Mouse (Mus musculus): ENCODE data around the gene 6030445D17Rik. TPM values are rescaled to one million over a fixed set of nuclear protein-coding genes. Genes with fewer than 3 reads are reported as not detected.

6030445D17Rik gene
- total RNA-seq (2018; cell fraction: chromatin; rRNA removed) = 1 to 10 TPM in 9 of 26 experiments, under 1 TPM in 5, not detected in 12; 0.51 to 4.7 (median 1.4) TPM
- under 1 TPM in 8 of 26 experiments, not detected in 18; 0.05 to 0.52 (median 0.11) TPM for total RNA-seq (2018; cell fraction: cytosol; rRNA removed)
- total RNA-seq (2018; cell fraction: nucleus; rRNA removed) = 10 to 100 TPM in 1 of 26 experiments, 1 to 10 TPM in 8, under 1 TPM in 7, not detected in 10; 0.42 to 12.2 (median 1.1) TPM
- polyA plus RNA-seq (2018) = 0.13 TPM in 1 of 3 replicates, not detected in the others

DNA sequence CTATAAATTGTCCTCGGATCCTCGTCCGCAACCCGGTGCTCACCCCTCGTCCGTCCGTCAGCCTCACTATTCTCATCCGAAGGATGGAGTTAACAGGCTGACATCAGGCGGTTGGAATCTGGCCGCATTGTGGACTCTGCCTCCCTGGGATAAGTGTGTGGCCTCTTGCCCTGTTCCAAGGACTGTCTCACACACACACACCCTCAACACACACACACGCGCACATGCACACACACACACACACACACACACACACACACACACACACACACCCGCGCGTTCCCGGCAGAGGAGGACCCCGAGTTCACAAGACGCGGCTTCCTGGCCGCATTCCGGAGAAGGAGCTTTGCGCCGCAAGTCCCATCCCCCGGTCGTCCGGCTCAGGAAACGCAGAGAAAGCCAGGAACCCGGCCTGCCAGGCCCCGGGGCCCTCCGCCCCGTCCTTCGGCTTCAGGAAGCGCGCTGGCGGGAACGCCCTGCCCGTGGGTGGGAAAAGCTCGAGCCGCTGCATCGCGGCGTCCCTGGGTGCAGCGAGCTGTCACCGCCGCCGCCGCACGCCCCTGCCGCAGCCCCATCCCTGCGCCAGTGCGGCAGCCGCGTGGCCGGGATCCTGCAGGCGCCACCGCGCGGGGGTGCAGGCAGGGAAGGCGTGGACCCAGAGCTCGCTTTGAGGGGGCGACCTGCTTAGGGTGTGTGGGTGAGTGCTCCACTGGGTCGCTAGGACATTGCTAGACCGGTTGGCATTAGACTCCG is at the start of gene 6030445D17Rik:
6030445D17Rik (plus strand) TSS at position 165 of the 753 bp plus-strand sequence.
- Histone ChIP-seq H3K27ac (no peak within 1 kb of the TSS), H3K79me2 (ENCODE audit: inconsistent target) (no peaks in the 10 kb centered on the region), H3K4me3 (ENCODE audit: inconsistent target) (peak within 1 kb of the TSS; percentile 27; the same call in 1 of the 2 replicates), H3K36me3 (ENCODE audit: inconsistent target) (no peaks in the 10 kb centered on the region)
- WGBS (ENCODE audit: missing documents) = 17% methylated on average over 50 of the region's 64 CpGs

- 77% methylated on average over 6 of the region's 9 CpGs for WGBS (ENCODE audit: missing documents)
These were observed 46.6 kb upstream of the 6030445D17Rik start for GRCm38 (mm10) chr4:136415477-136415876.

GRCm38 (mm10) chr4:136418962-136419361 is 43.1 kb upstream of the 6030445D17Rik start:
- Histone ChIP-seq H3K4me3 (ENCODE audit: inconsistent target) (no peak overlapping the region), H3K79me2 (ENCODE audit: inconsistent target) (no peaks in the 10 kb centered on the region), H3K27ac (no peak overlapping the region), H3K36me3 (ENCODE audit: inconsistent target) (no peaks in the 10 kb centered on the region)
- 44% methylated on average over 11 of the region's 11 CpGs for WGBS (ENCODE audit: missing documents)

More at GRCm38 (mm10) chr4:136415477-136415876, 46.6 kb upstream of the 6030445D17Rik start:
- Histone ChIP-seq H3K79me2 (ENCODE audit: inconsistent target) (no peaks in the 10 kb centered on the region), H3K36me3 (ENCODE audit: inconsistent target) (no peaks in the 10 kb centered on the region), H3K27ac (no peak overlapping the region), H3K4me3 (ENCODE audit: inconsistent target) (no peak overlapping the region)

DNA sequence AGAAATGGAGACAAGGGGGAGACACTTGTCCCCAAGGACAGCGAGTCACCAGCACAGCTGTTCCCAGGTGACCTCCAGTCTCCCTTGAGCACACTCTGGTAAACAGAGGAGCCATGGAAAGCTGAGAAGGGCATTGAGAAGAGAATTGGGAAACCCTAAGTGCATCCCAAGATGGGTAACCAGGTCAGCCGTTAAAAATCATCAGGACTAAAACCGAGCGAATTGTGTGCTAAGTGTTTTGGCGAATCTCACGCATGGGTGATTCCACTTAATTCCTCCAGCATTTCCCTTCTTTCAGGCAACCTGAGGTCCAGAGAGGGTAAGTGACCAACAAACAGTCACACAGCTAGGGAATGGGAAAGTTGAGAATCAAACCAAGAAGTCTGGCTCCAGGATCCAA is 42.7 kb upstream of the 6030445D17Rik start:
- no peak overlapping the region for H3K4me3 ChIP-seq (ENCODE audit: inconsistent target)
- H3K36me3 ChIP-seq (ENCODE audit: inconsistent target) = no peaks in the 10 kb centered on the region
- no peaks in the 10 kb centered on the region for H3K79me2 ChIP-seq (ENCODE audit: inconsistent target)
- WGBS (ENCODE audit: missing documents) = 87% methylated on average over 6 of the region's 6 CpGs
- H3K27ac ChIP-seq = no peak overlapping the region

- H3K4me3 ChIP-seq (ENCODE audit: inconsistent target) = no peak within 1 kb of the TSS
- WGBS (ENCODE audit: missing documents) = 82% methylated on average over 8 of the region's 9 CpGs
- no peaks in the 10 kb centered on the region for H3K79me2 ChIP-seq (ENCODE audit: inconsistent target)
- H3K27ac ChIP-seq = no peak within 1 kb of the TSS
- H3K36me3 ChIP-seq (ENCODE audit: inconsistent target) = no peaks in the 10 kb centered on the region
These were observed 38.8 kb upstream of the 6030445D17Rik start, which contains the start of gene Htr1d for GRCm38 (mm10) chr4:136423224-136423623. Gene Htr1d (plus strand): TSS chr4:136423524.

- Histone ChIP-seq H3K36me3 (ENCODE audit: inconsistent target) (no peaks in the 10 kb centered on the region), H3K4me3 (ENCODE audit: inconsistent target) (no peak overlapping the region)
These were observed 37.7 kb upstream of the 6030445D17Rik start for GRCm38 (mm10) chr4:136424120-136424999.

GRCm38 (mm10) chr4:136425000-136425288 is 37.1 kb upstream of the 6030445D17Rik start:
- WGBS (ENCODE audit: missing documents) = 8% methylated on average over 15 of the region's 15 CpGs
- Histone ChIP-seq H3K4me3 (ENCODE audit: inconsistent target) (no peak overlapping the region), H3K79me2 (ENCODE audit: inconsistent target) (no peaks in the 10 kb centered on the region), H3K36me3 (ENCODE audit: inconsistent target) (no peaks in the 10 kb centered on the region), H3K27ac (no peak overlapping the region)

More at GRCm38 (mm10) chr4:136424120-136424999, 37.7 kb upstream of the 6030445D17Rik start:
- Histone ChIP-seq H3K79me2 (ENCODE audit: inconsistent target) (no peaks in the 10 kb centered on the region), H3K27ac (no peak overlapping the region)
- 5% methylated on average over 69 of the region's 70 CpGs for WGBS (ENCODE audit: missing documents)

- Histone ChIP-seq H3K27ac (no peak overlapping the region), H3K36me3 (ENCODE audit: inconsistent target) (no peaks in the 10 kb centered on the region), H3K79me2 (ENCODE audit: inconsistent target) (no peaks in the 10 kb centered on the region), H3K4me3 (ENCODE audit: inconsistent target) (no peak overlapping the region)
- WGBS (ENCODE audit: missing documents) = 38% methylated on average over 10 of the region's 11 CpGs
These were observed 31.3 kb upstream of the 6030445D17Rik start for GRCm38 (mm10) chr4:136430609-136431375.

DNA sequence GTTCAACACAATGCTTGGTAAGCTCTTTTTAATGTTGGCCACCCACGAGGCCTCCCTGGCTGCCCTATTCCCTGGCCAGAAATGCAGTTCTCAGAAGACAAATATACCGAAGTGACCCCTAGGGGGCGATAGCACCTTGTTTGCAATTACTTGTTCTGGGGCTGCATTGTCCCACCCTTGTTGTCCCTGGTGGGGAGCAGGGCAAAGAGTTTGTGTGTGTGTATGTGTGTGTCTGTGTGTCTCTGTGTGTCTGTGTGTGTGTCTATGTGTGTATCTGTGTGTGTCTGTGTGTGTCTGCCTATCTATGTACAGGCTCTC is 30.7 kb upstream of the 6030445D17Rik start:
- WGBS (ENCODE audit: missing documents) = 11% methylated on average over 3 of the region's 3 CpGs
- no peaks in the 10 kb centered on the region for H3K79me2 ChIP-seq (ENCODE audit: inconsistent target)
- H3K27ac ChIP-seq = no peak overlapping the region
- no peaks in the 10 kb centered on the region for H3K36me3 ChIP-seq (ENCODE audit: inconsistent target)
- H3K4me3 ChIP-seq (ENCODE audit: inconsistent target) = no peak overlapping the region

- 87% methylated on average over 4 of the region's 4 CpGs for WGBS (ENCODE audit: missing documents)
- Histone ChIP-seq H3K36me3 (ENCODE audit: inconsistent target) (no peaks in the 10 kb centered on the region), H3K79me2 (ENCODE audit: inconsistent target) (no peaks in the 10 kb centered on the region), H3K4me3 (ENCODE audit: inconsistent target) (no peak overlapping the region), H3K27ac (no peak overlapping the region)
These were observed 28.0 kb upstream of the 6030445D17Rik start for GRCm38 (mm10) chr4:136434029-136434428.

DNA sequence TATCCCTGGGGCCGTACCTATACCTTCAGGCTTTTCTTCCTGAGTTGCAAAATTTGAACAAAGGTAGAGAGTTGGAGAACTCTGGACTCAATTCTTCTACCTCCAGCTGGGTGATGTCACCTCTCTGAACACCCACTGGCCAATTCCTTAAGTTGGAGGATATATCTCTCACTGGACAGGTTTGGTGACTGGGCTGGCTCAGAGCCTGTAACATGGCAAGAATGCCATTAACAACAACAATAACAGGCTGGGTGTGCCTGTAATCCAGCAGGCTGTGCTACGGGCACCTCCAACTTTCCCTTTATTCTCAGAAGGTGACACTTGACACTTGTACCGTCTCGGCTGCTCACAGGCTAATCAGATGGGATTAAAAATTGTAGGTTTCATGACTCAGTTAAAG is 22.9 kb upstream of the 6030445D17Rik start:
- no peaks in the 10 kb centered on the region for H3K79me2 ChIP-seq (ENCODE audit: inconsistent target)
- no peak overlapping the region for H3K27ac ChIP-seq
- H3K4me3 ChIP-seq (ENCODE audit: inconsistent target) = no peak overlapping the region
- WGBS (ENCODE audit: missing documents) = 89% methylated on average over 4 of the region's 4 CpGs
- H3K36me3 ChIP-seq (ENCODE audit: inconsistent target) = no peaks in the 10 kb centered on the region

GRCm38 (mm10) chr4:136441354-136442043 is 20.6 kb upstream of the 6030445D17Rik start:
- Histone ChIP-seq H3K27ac (no peak overlapping the region), H3K36me3 (ENCODE audit: inconsistent target) (no peaks in the 10 kb centered on the region), H3K4me3 (ENCODE audit: inconsistent target) (no peak overlapping the region), H3K79me2 (ENCODE audit: inconsistent target) (no peaks in the 10 kb centered on the region)
- WGBS (ENCODE audit: missing documents) = 90% methylated on average over 13 of the region's 15 CpGs

GRCm38 (mm10) chr4:136444561-136444960 is 17.5 kb upstream of the 6030445D17Rik start:
- WGBS (ENCODE audit: missing documents) = 87% methylated on average over 4 of the region's 4 CpGs
- no peaks in the 10 kb centered on the region for H3K36me3 ChIP-seq (ENCODE audit: inconsistent target)
- no peak overlapping the region for H3K27ac ChIP-seq
- no peaks in the 10 kb centered on the region for H3K79me2 ChIP-seq (ENCODE audit: inconsistent target)
- H3K4me3 ChIP-seq (ENCODE audit: inconsistent target) = no peak overlapping the region

DNA sequence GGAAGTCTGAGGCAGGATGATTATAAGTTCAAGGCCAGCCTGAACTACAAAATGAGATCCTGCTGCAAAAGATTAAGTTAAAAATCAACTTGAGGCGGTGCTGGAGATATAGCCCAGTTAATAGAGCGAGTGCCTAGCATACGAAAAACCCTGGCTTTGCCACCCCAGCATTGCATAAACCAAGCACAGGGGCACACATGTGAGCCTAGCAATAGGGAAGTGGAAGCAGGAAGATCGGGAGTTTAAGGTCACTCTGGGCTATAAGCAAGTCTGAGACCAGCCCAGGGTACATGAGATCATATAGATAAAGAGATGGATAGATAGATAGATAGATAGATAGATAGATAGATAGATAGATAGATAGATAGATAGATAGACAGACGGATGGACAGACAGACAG is 12.3 kb upstream of the 6030445D17Rik start:
- Histone ChIP-seq H3K27ac (no peak overlapping the region), H3K79me2 (ENCODE audit: inconsistent target) (no peaks in the 10 kb centered on the region)
- 66% methylated on average over 5 of the region's 5 CpGs for WGBS (ENCODE audit: missing documents)

More for the DNA sequence above, 12.3 kb upstream of the 6030445D17Rik start:
- no peaks in the 10 kb centered on the region for H3K36me3 ChIP-seq (ENCODE audit: inconsistent target)
- H3K4me3 ChIP-seq (ENCODE audit: inconsistent target) = no peak overlapping the region
